Mouse (Mus musculus): Measurements from ENCODE around the gene Cops7a.

Cops7a gene

GRCm38 (mm10) chr6:124958127-124958526, 7.2 kb downstream of the Cops7a start:
- no peak for DNase-seq (ENCODE audit: low spot score in 2 of 2)

- DNase-seq (ENCODE audit: low spot score in 2 of 2): no peak
Observed at GRCm38 (mm10) chr6:124955212-124955611, 10.1 kb downstream of the Cops7a start.

GRCm38 (mm10) chr6:124953991-124954715, 11.2 kb downstream of the Cops7a start:
- DNase-seq (ENCODE audit: low spot score in 2 of 2): no peak

GRCm38 (mm10) chr6:124943526-124943925, 21.8 kb downstream of the Cops7a start:
- DNase-seq (ENCODE audit: low spot score in 2 of 2): no peak

- DNase-seq (ENCODE audit: low spot score in 2 of 2): no peak
Observed at GRCm38 (mm10) chr6:124941679-124942078, 23.7 kb downstream of the Cops7a start.

- no peak for DNase-seq (ENCODE audit: low spot score in 2 of 2)
Observed at GRCm38 (mm10) chr6:124938554-124938953, 26.8 kb downstream of the Cops7a start.

GRCm38 (mm10) chr6:124937493-124937892, 27.8 kb downstream of the Cops7a start:
- DNase-seq (ENCODE audit: low spot score in 2 of 2): no peak

- no peak for DNase-seq (ENCODE audit: low spot score in 2 of 2)
Observed at GRCm38 (mm10) chr6:124936681-124937080, 28.7 kb downstream of the Cops7a start.

- DNase-seq (ENCODE audit: low spot score in 2 of 2): no peak
Observed at GRCm38 (mm10) chr6:124934670-124935069, 30.7 kb downstream of the Cops7a start.

- no peak for DNase-seq (ENCODE audit: low spot score in 2 of 2)
Observed at GRCm38 (mm10) chr6:124933127-124933526, 32.2 kb downstream of the Cops7a start.

- no peak for DNase-seq (ENCODE audit: low spot score in 2 of 2)
Observed at GRCm38 (mm10) chr6:124932314-124932695, 33.0 kb downstream of the Cops7a start.

GRCm38 (mm10) chr6:124931525-124932313, 33.6 kb downstream of the Cops7a start:
- DNase-seq (ENCODE audit: low spot score in 2 of 2): no peak

- peak; percentile 97 to 99 for DNase-seq (ENCODE audit: low spot score in 2 of 2)
Observed at GRCm38 (mm10) chr6:124930754-124931524, 34.4 kb downstream of the Cops7a start, which contains the start of gene Mlf2. Gene Mlf2, plus strand, starts transcription at chr6:124931386.

- no peak for DNase-seq (ENCODE audit: low spot score in 2 of 2)
Observed at GRCm38 (mm10) chr6:124930231-124930630, 35.1 kb downstream of the Cops7a start.

GRCm38 (mm10) chr6:124925941-124926340, 39.4 kb downstream of the Cops7a start:
- DNase-seq (ENCODE audit: low spot score in 2 of 2): no peak

GRCm38 (mm10) chr6:124925173-124925793, 40.1 kb downstream of the Cops7a start:
- DNase-seq (ENCODE audit: low spot score in 2 of 2): no peak

- DNase-seq (ENCODE audit: low spot score in 2 of 2): no peak
Observed at GRCm38 (mm10) chr6:124921539-124921938, 43.8 kb downstream of the Cops7a start.

- no peak for DNase-seq (ENCODE audit: low spot score in 2 of 2)
Observed at GRCm38 (mm10) chr6:124920318-124921085, 44.8 kb downstream of the Cops7a start.

GRCm38 (mm10) chr6:124919695-124920317, 45.5 kb downstream of the Cops7a start, which contains the start of gene Ptms:
Gene Ptms, minus strand, starts transcription at chr6:124920103.
- DNase-seq (ENCODE audit: low spot score in 2 of 2): no peak

- DNase-seq (ENCODE audit: low spot score in 2 of 2): no peak
Observed at GRCm38 (mm10) chr6:124918890-124919627, 46.3 kb downstream of the Cops7a start.

Data from spleen, postnatal 14 days (tissue).